Mouse (Mus musculus): Measurements from ENCODE around the gene Col4a1.

The Col4a1 gene

DNA sequence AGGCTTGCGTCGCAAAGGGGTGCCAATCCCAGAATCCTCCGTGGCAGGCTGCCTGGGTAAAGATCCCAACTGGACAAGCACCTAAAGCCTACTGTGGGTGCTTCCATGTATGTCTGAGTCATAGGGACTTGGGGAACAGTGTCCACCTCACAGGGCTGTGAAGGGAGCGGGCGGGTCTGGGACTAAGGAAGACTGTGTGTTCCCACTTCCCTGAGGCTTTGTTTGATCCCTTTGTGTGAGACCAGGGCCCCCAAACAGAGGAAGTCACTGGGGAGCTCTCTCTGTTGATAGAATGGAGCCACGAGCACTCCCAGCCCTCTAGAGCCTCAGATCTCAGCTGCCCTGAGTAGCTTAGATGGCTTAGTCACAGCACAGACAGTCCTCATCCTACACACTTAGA lies 3.5 kb upstream of the Col4a1 start:
- no peak for TF ChIP-seq GATA4 (IDR thresholded peaks at IDR 0.05; ENCODE audit: insufficient replicate concordance, low read length)

DNA sequence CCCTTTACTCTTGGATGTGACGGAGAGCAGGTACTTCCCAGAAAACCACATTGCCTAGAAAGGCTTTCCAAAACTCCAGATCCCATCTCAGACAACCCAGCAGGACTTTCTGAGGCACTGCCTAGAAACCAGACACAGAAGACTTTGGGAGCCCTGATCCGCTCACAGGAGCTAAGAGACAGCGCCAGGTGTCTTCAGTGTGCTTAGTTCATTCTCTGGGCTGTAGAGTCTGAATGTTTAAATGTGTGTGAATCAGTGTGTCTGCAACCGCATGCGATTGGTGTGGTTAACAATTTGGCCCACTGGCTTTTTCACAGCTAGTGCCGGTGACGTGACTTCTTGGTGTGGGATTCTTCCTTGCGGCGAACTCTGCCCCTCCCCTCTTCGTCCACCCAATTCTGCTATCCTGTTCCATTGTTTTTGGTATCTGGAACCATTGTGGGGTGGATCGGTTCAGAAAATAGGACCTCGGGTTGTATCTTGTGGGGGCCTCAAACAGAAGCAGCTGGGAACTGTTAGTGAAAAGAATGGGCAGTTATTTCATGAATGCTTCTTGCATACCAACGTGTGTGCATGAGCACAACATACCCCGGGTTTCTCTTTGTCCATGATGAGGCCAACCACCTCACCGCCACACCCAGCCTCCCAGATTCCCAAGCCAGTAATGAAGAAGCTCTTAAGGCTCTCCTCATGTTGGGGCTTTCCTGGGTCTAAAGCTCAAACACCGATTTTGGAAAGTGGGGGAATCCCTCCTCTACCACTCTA lies 2.7 kb upstream of the Col4a1 start:
- TF ChIP-seq GATA4 (IDR thresholded peaks at IDR 0.05; ENCODE audit: insufficient replicate concordance, low read length): no peak

DNA sequence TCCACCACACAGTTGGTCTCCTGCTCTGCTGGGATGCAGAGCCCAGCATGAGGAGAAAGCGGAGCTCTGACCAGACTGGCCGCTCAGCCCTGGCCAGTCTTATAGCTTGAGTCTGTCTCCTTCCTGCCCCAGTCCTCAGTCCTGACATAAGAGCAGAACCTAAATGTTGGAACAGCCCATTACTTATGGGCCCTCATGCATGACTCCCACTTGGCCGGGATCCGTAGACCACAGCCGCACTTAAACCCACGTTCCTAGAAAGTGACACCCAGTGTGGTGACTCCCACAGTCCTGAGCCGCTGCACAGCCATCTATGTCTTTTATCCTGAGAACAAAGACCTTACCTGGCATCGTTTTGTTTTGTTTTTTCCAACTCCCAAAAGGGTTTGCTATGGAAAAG lies 2.0 kb upstream of the Col4a1 start:
- no peak for TF ChIP-seq GATA4 (IDR thresholded peaks at IDR 0.05; ENCODE audit: insufficient replicate concordance, low read length)

DNA sequence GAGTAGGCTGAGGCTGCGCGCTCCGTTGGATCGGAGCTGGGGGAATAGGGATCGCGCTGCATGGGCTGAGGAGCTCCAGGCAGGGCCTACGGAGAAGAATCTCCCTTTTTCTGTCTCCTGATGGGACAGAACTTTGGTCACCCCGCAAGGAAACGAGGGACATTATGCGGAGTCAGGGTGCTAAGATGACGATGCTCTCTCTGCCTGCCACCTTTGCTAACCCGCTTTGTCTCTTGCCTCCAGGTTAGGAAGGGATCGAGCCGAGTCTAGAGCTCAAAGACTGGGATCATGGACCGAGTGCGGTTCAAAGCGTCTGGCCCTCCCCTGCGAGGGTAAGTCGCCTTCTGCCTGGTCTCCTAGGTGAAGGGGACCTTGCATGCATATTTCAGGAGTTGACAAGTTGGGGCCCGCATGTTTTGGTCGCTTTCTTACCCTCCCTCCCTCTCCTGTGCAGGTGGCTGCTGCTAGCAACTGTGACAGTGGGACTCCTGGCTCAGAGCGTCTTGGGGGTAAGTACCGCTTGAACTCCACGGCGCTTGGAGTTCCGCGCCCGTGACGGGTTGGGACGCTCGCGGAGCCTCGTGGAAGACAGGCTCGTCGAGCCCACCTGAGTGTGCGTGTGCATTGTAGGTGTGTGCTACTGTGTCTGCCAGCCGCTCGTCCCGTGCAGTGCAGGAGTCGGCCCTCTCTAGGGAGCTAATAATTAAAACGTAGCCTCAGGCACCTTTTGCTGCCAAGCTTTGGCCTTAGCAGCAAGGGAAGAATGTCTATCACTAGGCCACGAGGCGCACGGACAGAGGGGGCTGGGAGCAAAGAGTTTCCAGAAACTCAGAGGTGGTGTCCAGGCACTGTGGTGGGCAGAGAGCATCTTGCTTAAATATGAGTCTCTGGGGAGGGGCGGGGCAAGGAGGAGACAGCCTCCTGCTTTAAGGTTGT lies 818 bp upstream of the Col4a1 start:
- TF ChIP-seq GATA4 (IDR thresholded peaks at IDR 0.05; ENCODE audit: insufficient replicate concordance, low read length): no peak

DNA sequence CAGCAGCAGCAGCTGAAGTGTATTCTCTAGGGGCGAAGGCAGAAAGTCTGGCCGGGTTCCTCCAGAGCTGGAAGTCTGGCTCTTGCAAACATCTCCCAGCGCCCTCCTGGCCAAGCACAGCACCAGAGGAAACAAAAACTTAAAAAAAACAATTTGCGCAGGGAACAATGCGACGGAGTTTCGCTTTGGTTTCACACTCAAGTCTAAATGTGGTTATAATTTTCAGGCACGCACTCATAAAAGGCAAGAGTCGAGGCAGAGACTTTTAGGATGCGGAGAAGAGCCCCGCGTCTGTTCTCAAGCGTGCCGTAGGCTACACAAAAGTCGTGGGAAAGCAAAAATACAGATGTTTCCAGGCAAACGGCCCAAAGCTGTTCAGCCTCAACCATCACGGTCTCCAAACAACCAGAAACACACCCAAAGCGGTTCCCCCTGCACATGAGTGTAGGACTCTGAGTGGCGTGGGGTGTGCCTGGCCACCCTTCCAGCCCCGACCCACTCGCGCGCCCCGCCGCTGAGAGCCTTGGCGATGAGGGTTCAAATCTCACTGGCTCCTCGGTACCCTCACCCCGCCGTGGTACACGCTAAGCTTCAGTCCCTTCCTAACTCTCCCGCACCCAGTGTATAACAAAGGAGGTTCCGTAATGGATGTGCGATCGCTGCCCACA lies 811 bp downstream of the Col4a1 start:
- TF ChIP-seq GATA4 (IDR thresholded peaks at IDR 0.05; ENCODE audit: insufficient replicate concordance, low read length): no peak

DNA sequence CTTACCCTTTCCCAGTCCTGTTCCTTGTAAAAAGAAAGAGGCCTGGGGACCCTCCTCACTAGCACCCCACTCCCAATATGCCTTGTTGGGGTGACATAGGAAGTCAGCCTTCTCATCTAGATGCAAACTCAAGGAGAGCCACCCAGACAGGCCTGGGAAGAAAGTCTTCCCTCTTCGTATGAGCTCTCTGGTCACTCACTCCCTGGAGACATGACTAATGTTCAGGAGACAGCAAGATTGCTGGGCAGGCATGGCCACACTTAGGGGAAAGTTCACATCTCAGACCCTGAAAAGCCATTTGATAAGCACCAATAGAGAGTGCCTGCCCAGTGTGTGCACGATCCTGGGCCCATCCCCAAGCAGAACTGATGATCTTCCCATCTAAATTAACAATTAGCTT lies 2.6 kb downstream of the Col4a1 start:
- TF ChIP-seq GATA4 (IDR thresholded peaks at IDR 0.05; ENCODE audit: insufficient replicate concordance, low read length): no peak

DNA sequence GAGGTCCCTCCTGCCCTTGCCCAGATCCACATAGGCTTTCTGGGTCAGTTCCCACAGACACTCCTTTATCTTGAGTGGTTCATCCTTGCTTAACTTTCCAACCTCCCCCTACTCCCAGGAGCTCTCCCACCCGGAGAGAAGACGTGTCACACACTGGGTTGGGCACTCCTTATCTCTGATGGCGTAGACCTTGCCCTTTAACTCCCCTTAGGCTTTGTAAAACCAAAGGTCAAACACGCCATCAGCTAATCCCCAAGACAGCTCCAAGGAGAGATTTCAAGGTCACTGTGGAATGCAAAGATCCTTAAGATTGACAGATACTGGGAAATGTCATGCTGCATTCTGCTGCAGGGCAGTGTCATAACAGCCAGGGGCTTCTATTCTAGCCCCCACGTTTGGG lies 3.4 kb downstream of the Col4a1 start:
- no peak for TF ChIP-seq GATA4 (IDR thresholded peaks at IDR 0.05; ENCODE audit: insufficient replicate concordance, low read length)

DNA sequence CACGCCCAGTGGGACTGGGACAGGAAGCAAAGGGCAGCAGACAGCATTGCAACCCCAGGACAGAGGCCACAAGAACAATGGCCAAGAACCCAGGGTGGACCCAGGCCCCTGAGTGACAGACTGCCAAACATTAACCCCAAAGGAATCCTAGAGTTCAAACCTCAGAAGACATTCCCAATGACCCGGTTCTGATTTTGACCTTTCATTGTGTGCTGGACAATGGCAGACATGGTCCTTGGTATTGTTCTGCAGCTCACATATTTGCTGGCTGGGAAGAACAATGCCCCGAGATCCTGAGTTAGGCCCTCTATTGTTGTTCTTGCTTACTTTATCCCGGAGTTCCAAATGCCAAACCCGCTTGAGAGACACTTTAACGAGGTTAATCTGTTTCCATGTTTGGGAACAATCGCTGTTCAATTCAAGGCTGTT lies 4.0 kb downstream of the Col4a1 start:
- TF ChIP-seq GATA4 (IDR thresholded peaks at IDR 0.05; ENCODE audit: insufficient replicate concordance, low read length): no peak

DNA sequence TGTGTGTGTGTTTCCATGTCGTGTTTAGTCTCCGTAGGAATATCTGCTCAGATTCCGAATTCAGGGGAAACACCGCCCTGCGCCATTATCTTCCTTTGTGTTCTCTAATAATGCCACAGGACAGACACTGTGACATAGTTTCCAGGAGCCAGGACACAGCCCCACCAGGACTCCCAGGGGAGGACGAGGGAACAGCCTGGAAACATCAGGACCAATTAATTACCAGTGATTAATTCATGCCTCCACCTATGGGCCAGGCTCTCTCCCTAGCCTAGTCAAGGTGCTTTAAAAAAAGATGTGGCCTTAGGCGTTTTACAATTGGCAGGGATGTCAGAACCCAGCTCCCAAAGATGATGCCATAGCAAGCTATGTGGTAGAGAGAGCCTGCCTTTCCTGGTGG lies 5.2 kb downstream of the Col4a1 start:
- no peak for TF ChIP-seq GATA4 (IDR thresholded peaks at IDR 0.05; ENCODE audit: insufficient replicate concordance, low read length)

DNA sequence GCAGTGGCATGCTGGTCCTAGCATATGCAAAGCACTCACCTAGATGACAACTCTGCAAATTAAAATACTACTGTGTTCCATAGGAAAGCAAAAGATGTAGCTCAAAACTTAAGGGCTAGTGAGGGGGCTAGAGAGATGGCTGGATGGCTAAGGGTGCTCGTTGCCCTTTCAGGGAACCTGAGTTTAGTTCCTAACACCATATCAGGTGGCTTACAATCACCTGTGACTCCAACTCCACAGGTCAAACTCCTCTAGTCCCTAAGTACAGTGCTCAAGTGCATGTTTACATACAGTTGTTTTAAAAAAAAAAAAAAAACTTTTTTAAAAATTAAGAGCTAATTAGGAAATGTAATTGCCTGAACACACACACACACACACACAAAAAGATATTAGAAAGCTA lies 7.1 kb downstream of the Col4a1 start:
- no peak for TF ChIP-seq GATA4 (IDR thresholded peaks at IDR 0.05; ENCODE audit: insufficient replicate concordance, low read length)

DNA sequence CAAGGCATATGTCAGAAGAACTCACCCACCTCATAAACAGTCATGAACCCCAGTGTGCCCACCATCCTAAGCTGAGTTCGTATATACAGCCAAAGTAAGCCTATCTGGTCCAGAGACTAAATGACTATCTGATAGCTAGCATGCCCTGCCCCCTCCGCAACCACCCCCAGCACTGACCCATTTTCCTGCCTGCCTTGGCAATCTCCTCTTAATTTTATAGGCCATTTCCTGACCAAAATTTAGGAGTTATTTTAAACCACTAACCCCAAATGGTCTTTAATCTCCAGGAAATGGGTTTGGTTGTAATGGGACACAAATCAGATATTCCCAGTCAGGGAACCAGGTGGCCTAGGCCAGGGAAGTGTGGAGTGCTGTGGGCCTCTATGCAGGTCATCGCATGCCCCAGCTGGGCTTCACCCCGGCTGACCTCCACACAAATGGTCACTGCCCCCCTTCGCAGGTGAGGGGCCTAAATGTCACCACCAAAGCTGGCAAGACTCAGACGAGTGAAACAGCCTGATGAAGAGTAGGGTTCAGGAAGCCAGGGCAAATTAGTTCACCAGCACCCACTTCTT lies 8.5 kb downstream of the Col4a1 start:
- TF ChIP-seq GATA4 (IDR thresholded peaks at IDR 0.05; ENCODE audit: insufficient replicate concordance, low read length): no peak

DNA sequence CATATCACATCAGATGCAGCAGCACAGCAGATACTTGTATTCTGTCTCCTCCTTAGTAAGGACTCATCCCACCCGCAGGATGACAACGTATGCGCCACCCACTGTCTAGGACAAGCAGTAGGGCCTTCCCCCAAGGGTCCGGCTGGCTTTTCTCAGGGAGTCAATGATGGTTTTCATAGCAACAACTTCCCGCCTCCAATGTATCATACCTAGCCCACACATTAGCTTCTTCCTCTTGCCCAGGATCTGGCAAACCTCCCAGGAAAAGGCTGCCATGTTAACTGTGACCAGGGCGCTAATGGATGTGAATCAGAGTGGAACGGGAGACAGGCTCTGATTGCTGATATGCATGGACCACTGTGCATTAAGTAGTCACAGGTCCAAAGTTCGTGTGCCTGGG lies 12.2 kb downstream of the Col4a1 start:
- no peak for TF ChIP-seq GATA4 (IDR thresholded peaks at IDR 0.05; ENCODE audit: insufficient replicate concordance, low read length)

DNA sequence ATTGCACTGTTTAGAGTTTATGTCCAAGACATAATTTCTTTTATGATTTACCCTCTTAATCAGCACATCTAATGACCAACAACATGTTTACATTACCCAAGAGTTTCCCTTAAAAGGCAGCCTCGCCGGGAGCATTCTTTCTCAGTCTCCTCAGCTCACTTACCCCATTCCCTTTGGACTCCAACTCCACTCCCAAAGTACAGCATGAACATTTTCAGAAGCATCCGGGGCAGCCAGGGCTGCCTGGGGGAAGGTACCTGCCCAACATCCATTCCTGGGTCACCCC lies 13.4 kb downstream of the Col4a1 start:
- TF ChIP-seq GATA4 (IDR thresholded peaks at IDR 0.05; ENCODE audit: insufficient replicate concordance, low read length): no peak

DNA sequence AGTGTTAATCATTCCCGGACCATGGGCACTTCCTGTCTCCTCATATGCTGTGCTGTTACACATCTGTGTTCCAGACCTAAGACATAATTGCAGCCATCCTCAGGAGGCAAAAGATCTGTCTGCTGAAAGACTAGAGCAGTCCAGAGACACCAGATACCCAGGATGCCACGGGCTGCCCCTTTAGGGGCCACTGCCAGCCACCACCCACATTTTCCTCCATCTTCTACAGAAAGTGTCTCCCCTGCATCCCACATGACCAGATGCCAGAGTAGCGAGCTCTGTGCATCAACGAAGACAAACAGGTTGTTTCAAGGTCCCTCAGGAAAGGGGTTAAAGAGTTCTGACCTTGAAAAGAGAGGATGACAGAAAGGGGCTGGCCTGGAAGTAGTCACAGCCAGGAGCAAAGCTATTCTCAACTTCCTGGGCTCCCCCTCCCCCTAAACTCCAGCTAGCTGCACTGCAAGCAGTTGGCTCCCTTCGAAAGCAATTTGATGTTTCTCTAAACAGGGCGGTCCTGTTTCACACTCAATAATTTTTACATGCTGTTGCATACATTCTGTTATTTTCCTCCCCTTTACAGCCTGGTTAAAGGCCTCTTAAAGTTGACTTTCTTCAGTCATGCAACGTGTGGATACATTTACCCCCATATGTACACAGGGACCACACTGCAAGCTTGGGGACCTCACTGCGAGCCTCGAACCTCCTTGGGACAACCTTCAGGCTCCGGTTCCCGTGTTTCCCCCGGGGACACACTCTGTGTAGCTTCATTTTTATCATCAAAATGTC lies 13.9 kb downstream of the Col4a1 start:
- TF ChIP-seq GATA4 (IDR thresholded peaks at IDR 0.05; ENCODE audit: insufficient replicate concordance, low read length): no peak

Measured in liver, adult (tissue).